Mouse (Mus musculus): ENCODE results near the gene Atf7ip2.

DNA sequence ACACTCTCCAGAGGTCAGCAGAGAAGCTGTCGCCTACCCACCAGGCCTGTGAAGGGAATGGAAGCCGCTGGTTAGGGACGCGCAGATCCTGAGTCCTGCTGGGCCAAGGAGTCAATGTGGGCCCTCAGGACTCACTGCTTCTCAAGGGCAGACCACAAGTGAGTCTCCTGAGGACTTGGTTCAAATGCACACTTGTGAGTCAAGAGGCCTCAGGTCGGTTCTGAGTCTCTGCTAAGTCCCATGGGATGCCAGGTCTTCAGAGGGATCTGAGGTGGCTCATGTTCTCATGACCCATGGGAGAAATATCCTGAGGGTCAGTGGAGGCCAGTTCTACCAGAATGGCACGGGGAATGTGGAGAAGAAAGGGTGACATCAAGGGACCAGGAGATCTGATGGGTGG lies 95.6 kb downstream of the Atf7ip2 start:
- no peak for TF ChIP-seq CTCF (IDR thresholded peaks at IDR 0.05; ENCODE audit: low read depth)
- TF ChIP-seq EP300 (IDR thresholded peaks at IDR 0.05; ENCODE audit: low read depth): no peak

Measured in liver, postnatal 0 days (tissue).